Mouse (Mus musculus) CD4-positive, CD25-positive, alpha-beta regulatory T cell, adult 2 months (primary cell): ENCODE results near the gene Tgif2lx1.
"Not testable (repeated sequence)": the region's sequence is repeated elsewhere in the genome, so short reads cannot be mapped to it uniquely, and the experiment has no call there.

Source experiments
- DNase-seq: peaks from one replicate; pipeline ENCODE4 v3.0.0-alpha.2; 2012; ENCODE audit warnings: low read depth, low spot score

The Tgif2lx1 gene

GRCm38 (mm10) chrX:118480637-118481036 lies at the start of gene Tgif2lx1:
TSS of gene Tgif2lx1 (minus strand) at chrX:118480737.
- DNase-seq = not testable (repeated sequence)
